Comparison of ENCODE assay signal across 14 mouse cellular contexts in the genomic region with DNA sequence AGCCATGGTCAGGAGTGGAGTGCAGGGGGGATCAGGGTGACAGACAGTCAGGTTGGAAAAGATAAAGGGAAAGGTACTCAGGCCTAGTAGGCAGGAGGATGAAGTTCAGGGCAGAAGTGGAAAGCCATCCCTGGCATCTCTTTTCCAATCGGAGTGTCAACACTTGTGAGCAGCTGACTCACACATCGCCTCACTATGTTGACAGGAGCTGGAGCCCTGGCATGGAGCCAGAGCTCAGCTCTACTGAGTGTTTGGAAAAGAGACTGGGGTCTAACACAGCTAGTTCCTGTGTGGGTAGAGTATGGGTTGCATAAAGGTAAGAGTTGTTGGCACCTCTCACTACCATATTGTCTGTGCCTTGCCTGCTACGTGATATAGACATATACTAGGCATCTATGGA. TPM values are rescaled to one million over a fixed set of nuclear protein-coding genes. Genes with fewer than 3 reads are reported as not detected.
DNase-seq lines count a peak whose midpoint lies in the region; ATAC-seq and TF ChIP-seq lines count a peak whose summit lies in the region.
"Had no signal": no experiment of that assay in that cellular context is flagged by ENCODE, and none has a peak within 500 bp of the region (broad histone marks: within the 10 kb centered on the region; RNA-seq: fewer than 3 reads in every experiment).

No protein-coding gene starts in this region.

- H3K4me1 ChIP-seq in limb, embryonic 14.5 days (ENCODE audit: control insufficient read depth, insufficient read depth, low read length): no peaks in the 10 kb centered on the region
- H3K4me1 ChIP-seq in limb, embryonic 10.5 days: peaks cover 6% of the 10 kb centered on the region; the same call in 1 of the 2 replicates
- no peaks in the 10 kb centered on the region for H3K4me1 ChIP-seq in stomach, embryonic 15.5 days
- H3K4me1 ChIP-seq: embryonic facial prominence, embryonic 12.5 days; liver, embryonic 13.5 days had no signal

- H3K4me3 ChIP-seq in limb, embryonic 14.5 days (replicated peaks; ENCODE audit: low read length): no peak overlapping the region
- no peak overlapping the region for H3K4me3 ChIP-seq in limb, embryonic 10.5 days
- no peak overlapping the region for H3K4me3 ChIP-seq in stomach, embryonic 15.5 days (replicated peaks)
- H3K4me3 ChIP-seq: embryonic facial prominence, embryonic 12.5 days; liver, embryonic 13.5 days; midbrain, embryonic 12.5 days had no signal

- H3K27me3 ChIP-seq in limb, embryonic 14.5 days (ENCODE audit: control insufficient read depth, insufficient read depth, low read length): no peaks in the 10 kb centered on the region
- H3K27me3 ChIP-seq in limb, embryonic 10.5 days (ENCODE audit: low read depth, poor library complexity, severe bottlenecking): no peaks in the 10 kb centered on the region
- no peaks in the 10 kb centered on the region for H3K27me3 ChIP-seq in stomach, embryonic 15.5 days (replicated peaks)
- H3K27me3 ChIP-seq: embryonic facial prominence, embryonic 12.5 days; liver, embryonic 13.5 days; midbrain, embryonic 12.5 days had no signal

- no peak for ATAC-seq in limb, embryonic 14.5 days (ENCODE audit: low FRiP score, low read depth)
- ATAC-seq in stomach, embryonic 15.5 days (ENCODE audit: insufficient read depth, low FRiP score, low read depth): 0 out of 2 replicates have a peak, but pooled peaks have one; percentile 7
- ATAC-seq in granulocyte monocyte progenitor cell, adult 5-6 weeks (replicated peaks; ENCODE audit: poor library complexity, severe bottlenecking): no peak

- WGBS in limb, embryonic 14.5 days: 79% methylated on average over 3 of the region's 3 CpGs
- WGBS in limb, embryonic 10.5 days: 95% methylated on average over 3 of the region's 3 CpGs
- WGBS in stomach, embryonic 15.5 days: 49% methylated on average over 3 of the region's 3 CpGs

- H3K4me2 ChIP-seq in limb, embryonic 14.5 days (replicated peaks; ENCODE audit: low read depth, low read length, severe bottlenecking): no peak overlapping the region
- H3K4me2 ChIP-seq in stomach, embryonic 15.5 days: no peak overlapping the region
- H3K4me2 ChIP-seq: embryonic facial prominence, embryonic 12.5 days; hindbrain, embryonic 14.5 days; liver, embryonic 13.5 days; midbrain, embryonic 12.5 days had no signal

- H3K27ac ChIP-seq in limb, embryonic 14.5 days (replicated peaks; ENCODE audit: low read depth, low read length): no peak overlapping the region
- H3K27ac ChIP-seq in limb, embryonic 10.5 days: no peak overlapping the region
- H3K27ac ChIP-seq in stomach, embryonic 15.5 days: no peak overlapping the region
- H3K27ac ChIP-seq: embryonic facial prominence, embryonic 12.5 days; hindbrain, embryonic 14.5 days; liver, embryonic 13.5 days; midbrain, embryonic 12.5 days had no signal

- no peak for TF ChIP-seq POLR2A in limb, embryonic 14.5 days (IDR thresholded peaks at IDR 0.05; ENCODE audit: borderline replicate concordance, extremely low read depth, insufficient read depth, insufficient read length)

- DNase-seq in cerebellum, postnatal 10 days: peak; percentile 31 to 36
- no peak for DNase-seq in cerebellum, adult 9-10 months
- peak; percentile 24 for DNase-seq in limb, embryonic 14.5 days (ENCODE audit: low spot score)
- DNase-seq in limb, embryonic 10.5 days (ENCODE audit: low spot score): no peak
- peak; percentile 82 for DNase-seq in heart, postnatal 4 days
- no peak for DNase-seq in embryo, embryonic 10.5 days (ENCODE audit: low spot score)
- DNase-seq: cerebellum, adult 11 months; liver, embryonic 13.5 days had no signal

- H3K36me3 ChIP-seq in limb, embryonic 14.5 days (ENCODE audit: control insufficient read depth, insufficient read depth, low read length): no peaks in the 10 kb centered on the region
- H3K36me3 ChIP-seq in limb, embryonic 10.5 days: no peaks in the 10 kb centered on the region
- no peaks in the 10 kb centered on the region for H3K36me3 ChIP-seq in stomach, embryonic 15.5 days
- H3K36me3 ChIP-seq: embryonic facial prominence, embryonic 12.5 days; G1E; liver, embryonic 13.5 days; midbrain, embryonic 12.5 days had no signal

- H3K9ac ChIP-seq in limb, embryonic 14.5 days (ENCODE audit: low read depth, low read length, severe bottlenecking): no peak overlapping the region
- H3K9ac ChIP-seq in stomach, embryonic 15.5 days: no peak overlapping the region
- H3K9ac ChIP-seq: embryonic facial prominence, embryonic 12.5 days; hindbrain, embryonic 14.5 days; liver, embryonic 13.5 days; midbrain, embryonic 12.5 days had no signal

- H3K9me3 ChIP-seq in limb, embryonic 14.5 days (ENCODE audit: control insufficient read depth, low read length): no peaks in the 10 kb centered on the region
- no peaks in the 10 kb centered on the region for H3K9me3 ChIP-seq in limb, embryonic 10.5 days (replicated peaks)
- no peaks in the 10 kb centered on the region for H3K9me3 ChIP-seq in stomach, embryonic 15.5 days
- H3K9me3 ChIP-seq: embryonic facial prominence, embryonic 12.5 days; G1E; liver, embryonic 13.5 days had no signal

RNA-seq across cellular contexts. Expression of gene Mex3b, which starts 38.4 kb away (rescaled TPM):
- polyA plus RNA-seq in limb, embryonic 14.5 days (2012; rRNA removed): 83.8 and 129 TPM in 2 replicates
- polyA plus RNA-seq in limb, embryonic 14.5 days (2014; fragmentation: Nextera tagmentation; extraction: Ambion mirVana): 29.8 and 34.3 TPM in 2 replicates
- 26.3 and 38.5 TPM in 2 replicates for polyA plus RNA-seq in limb, embryonic 10.5 days (2016; fragmentation: Nextera tagmentation; extraction: Ambion mirVana)
- 10 to 100 TPM; 13.4 to 14.3 TPM for total RNA-seq in heart, postnatal 4 days (2021)
- polyA plus RNA-seq in stomach, embryonic 15.5 days (2015; fragmentation: Nextera tagmentation; extraction: Ambion mirVana): 8.4 and 8.8 TPM in 2 replicates
- total RNA-seq in granulocyte monocyte progenitor cell, adult 5-6 weeks (2014; fragmentation: Nextera tagmentation): 2.0 and 2.4 TPM in 2 replicates
- total RNA-seq in granulocyte monocyte progenitor cell, adult 5-6 weeks (2017): 4.2 TPM in 2 replicates

Comparison
In these comparisons a context has a peak if more than half of its experiments do, and no peak if none do; other contexts are left out.
1. DNase-seq: peak in cerebellum, postnatal 10 days (2 of 2), limb, embryonic 14.5 days (single experiment) and heart, postnatal 4 days (single experiment); none in cerebellum, adult 9-10 months (single experiment), limb, embryonic 10.5 days (single experiment) and embryo, embryonic 10.5 days (single experiment).